Mouse (Mus musculus): ENCODE results near the gene Cfap77. TPM values are rescaled to one million over a fixed set of nuclear protein-coding genes. Genes with fewer than 3 reads are reported as not detected.

Cfap77 gene
- polyA plus RNA-seq, 1 experiment from 2014 or later, result 0.65 TPM

GRCm38 (mm10) chr2:29035698-29036097, 19.2 kb downstream of the Cfap77 start:
- 58% methylated on average over 8 of the region's 8 CpGs for WGBS
- H3K4me1 ChIP-seq (ENCODE audit: control insufficient read depth, insufficient read depth, low read depth, low read length), result peaks cover 5% of the 10 kb centered on the region

GRCm38 (mm10) chr2:29034542-29035475, 20.1 kb downstream of the Cfap77 start:
- ATAC-seq, result no peak

More at GRCm38 (mm10) chr2:29035698-29036097, 19.2 kb downstream of the Cfap77 start:
- Histone ChIP-seq H3K27me3 (replicated peaks; ENCODE audit: control insufficient read depth, insufficient read depth, low read length) (peaks cover 5% of the 10 kb centered on the region; the same call in 1 of the 2 replicates), H3K9ac (ENCODE audit: low read depth, low read length) (no peak overlapping the region), H3K9me3 (ENCODE audit: control insufficient read depth, low read length) (no peaks in the 10 kb centered on the region), H3K4me2 (ENCODE audit: low read length) (no peak overlapping the region), H3K27ac (ENCODE audit: low read depth, low read length) (no peak overlapping the region), H3K36me3 (ENCODE audit: control insufficient read depth, insufficient read depth, low read length) (no peaks in the 10 kb centered on the region), H3K4me3 (ENCODE audit: low read length) (no peak overlapping the region)
- ATAC-seq, result no peak

GRCm38 (mm10) chr2:29031951-29032350, 22.9 kb downstream of the Cfap77 start:
- Histone ChIP-seq H3K27ac (ENCODE audit: low read depth, low read length) (no peak overlapping the region), H3K9me3 (ENCODE audit: control insufficient read depth, low read length) (no peaks in the 10 kb centered on the region), H3K4me2 (ENCODE audit: low read length) (no peak overlapping the region), H3K4me1 (ENCODE audit: control insufficient read depth, insufficient read depth, low read depth, low read length) (peaks cover 7% of the 10 kb centered on the region), H3K4me3 (ENCODE audit: low read length) (no peak overlapping the region), H3K27me3 (replicated peaks; ENCODE audit: control insufficient read depth, insufficient read depth, low read length) (0 out of 2 replicates have a peak, but pooled peaks cover 3% of the 10 kb centered on the region), H3K36me3 (ENCODE audit: control insufficient read depth, insufficient read depth, low read length) (no peaks in the 10 kb centered on the region), H3K9ac (ENCODE audit: low read depth, low read length) (no peak overlapping the region)
- 94% methylated on average over 4 of the region's 4 CpGs for WGBS
- no peak for ATAC-seq

More at GRCm38 (mm10) chr2:29034542-29035475, 20.1 kb downstream of the Cfap77 start:
- H3K4me1 ChIP-seq (ENCODE audit: control insufficient read depth, insufficient read depth, low read depth, low read length), result peaks cover 7% of the 10 kb centered on the region
- no peak overlapping the region for H3K4me2 ChIP-seq (ENCODE audit: low read length)
- H3K9me3 ChIP-seq (ENCODE audit: control insufficient read depth, low read length), result no peaks in the 10 kb centered on the region
- H3K9ac ChIP-seq (ENCODE audit: low read depth, low read length), result no peak overlapping the region
- no peak overlapping the region for H3K27ac ChIP-seq (ENCODE audit: low read depth, low read length)
- no peak overlapping the region for H3K4me3 ChIP-seq (ENCODE audit: low read length)
- 44% methylated on average over 20 of the region's 20 CpGs for WGBS
- H3K36me3 ChIP-seq (ENCODE audit: control insufficient read depth, insufficient read depth, low read length), result no peaks in the 10 kb centered on the region
- H3K27me3 ChIP-seq (replicated peaks; ENCODE audit: control insufficient read depth, insufficient read depth, low read length), result peaks cover 3% of the 10 kb centered on the region; the same call in 1 of the 2 replicates

GRCm38 (mm10) chr2:29030048-29030734, 24.7 kb downstream of the Cfap77 start:
- no peaks in the 10 kb centered on the region for H3K9me3 ChIP-seq (ENCODE audit: control insufficient read depth, low read length)
- 0 out of 2 replicates have a peak overlapping the region, but pooled peaks have one; percentile 17 for H3K9ac ChIP-seq (ENCODE audit: low read depth, low read length)
- peak overlapping the region; percentile 28 for H3K4me2 ChIP-seq (ENCODE audit: low read length)
- H3K36me3 ChIP-seq (ENCODE audit: control insufficient read depth, insufficient read depth, low read length), result no peaks in the 10 kb centered on the region
- whole genome bisulfite sequencing, result 25% methylated on average over 20 of the region's 20 CpGs
- no peak overlapping the region for H3K4me3 ChIP-seq (ENCODE audit: low read length)
- H3K27me3 ChIP-seq (replicated peaks; ENCODE audit: control insufficient read depth, insufficient read depth, low read length), result 0 out of 2 replicates have a peak, but pooled peaks cover 3% of the 10 kb centered on the region
- no peak overlapping the region for H3K27ac ChIP-seq (ENCODE audit: low read depth, low read length)
- peaks cover 7% of the 10 kb centered on the region for H3K4me1 ChIP-seq (ENCODE audit: control insufficient read depth, insufficient read depth, low read depth, low read length)
- ATAC-seq, result peak; percentile 65

GRCm38 (mm10) chr2:29025284-29025683, 29.6 kb downstream of the Cfap77 start:
- Histone ChIP-seq H3K9ac (ENCODE audit: low read depth, low read length) (no peak overlapping the region), H3K36me3 (ENCODE audit: control insufficient read depth, insufficient read depth, low read length) (no peaks in the 10 kb centered on the region), H3K27ac (ENCODE audit: low read depth, low read length) (no peak overlapping the region), H3K9me3 (ENCODE audit: control insufficient read depth, low read length) (no peaks in the 10 kb centered on the region), H3K4me1 (ENCODE audit: control insufficient read depth, insufficient read depth, low read depth, low read length) (peaks cover 5% of the 10 kb centered on the region), H3K27me3 (replicated peaks; ENCODE audit: control insufficient read depth, insufficient read depth, low read length) (no peaks in the 10 kb centered on the region; the same call in 1 of the 2 replicates), H3K4me3 (ENCODE audit: low read length) (no peak overlapping the region), H3K4me2 (ENCODE audit: low read length) (no peak overlapping the region)
- ATAC-seq, result no peak
- WGBS, result 67% methylated on average over 5 of the region's 5 CpGs

- H3K4me1 ChIP-seq (ENCODE audit: control insufficient read depth, insufficient read depth, low read depth, low read length), result no peaks in the 10 kb centered on the region
- WGBS, result 89% methylated on average over 7 of the region's 7 CpGs
- H3K4me3 ChIP-seq (ENCODE audit: low read length), result no peak overlapping the region
- no peak overlapping the region for H3K4me2 ChIP-seq (ENCODE audit: low read length)
- H3K9ac ChIP-seq (ENCODE audit: low read depth, low read length), result no peak overlapping the region
- H3K9me3 ChIP-seq (ENCODE audit: control insufficient read depth, low read length), result no peaks in the 10 kb centered on the region
- peaks cover 2% of the 10 kb centered on the region; the same call in 1 of the 2 replicates for H3K27me3 ChIP-seq (replicated peaks; ENCODE audit: control insufficient read depth, insufficient read depth, low read length)
- H3K27ac ChIP-seq (ENCODE audit: low read depth, low read length), result no peak overlapping the region
- no peak for ATAC-seq
- no peaks in the 10 kb centered on the region for H3K36me3 ChIP-seq (ENCODE audit: control insufficient read depth, insufficient read depth, low read length)
These were observed 31.9 kb downstream of the Cfap77 start for GRCm38 (mm10) chr2:29023001-29023400.

- Histone ChIP-seq H3K4me1 (ENCODE audit: control insufficient read depth, insufficient read depth, low read depth, low read length) (peaks cover 14% of the 10 kb centered on the region), H3K36me3 (ENCODE audit: control insufficient read depth, insufficient read depth, low read length) (no peaks in the 10 kb centered on the region), H3K27ac (ENCODE audit: low read depth, low read length) (no peak overlapping the region), H3K4me2 (ENCODE audit: low read length) (peak overlapping the region; percentile 12; the same call in 1 of the 2 replicates), H3K9ac (ENCODE audit: low read depth, low read length) (peak overlapping the region; percentile 31; the same call in 1 of the 2 replicates), H3K9me3 (ENCODE audit: control insufficient read depth, low read length) (no peaks in the 10 kb centered on the region), H3K27me3 (replicated peaks; ENCODE audit: control insufficient read depth, insufficient read depth, low read length) (peaks cover 2% of the 10 kb centered on the region; the same call in 1 of the 2 replicates), H3K4me3 (ENCODE audit: low read length) (no peak overlapping the region)
- 60% methylated on average over 17 of the region's 17 CpGs for WGBS
- 0 out of 2 replicates have a peak, but pooled peaks have one; percentile 21 for ATAC-seq
These were observed 33.8 kb downstream of the Cfap77 start for GRCm38 (mm10) chr2:29021025-29021424.

- Histone ChIP-seq H3K9me3 (ENCODE audit: control insufficient read depth, low read length) (no peaks in the 10 kb centered on the region), H3K4me2 (ENCODE audit: low read length) (no peak overlapping the region), H3K4me3 (ENCODE audit: low read length) (no peak overlapping the region), H3K9ac (ENCODE audit: low read depth, low read length) (no peak overlapping the region), H3K27ac (ENCODE audit: low read depth, low read length) (no peak overlapping the region), H3K36me3 (ENCODE audit: control insufficient read depth, insufficient read depth, low read length) (no peaks in the 10 kb centered on the region), H3K27me3 (replicated peaks; ENCODE audit: control insufficient read depth, insufficient read depth, low read length) (peaks cover 2% of the 10 kb centered on the region; the same call in 1 of the 2 replicates), H3K4me1 (ENCODE audit: control insufficient read depth, insufficient read depth, low read depth, low read length) (peaks cover 14% of the 10 kb centered on the region)
- WGBS, result 40% methylated on average over 5 of the region's 5 CpGs
- ATAC-seq, result no peak
These were observed 36.2 kb downstream of the Cfap77 start for GRCm38 (mm10) chr2:29018680-29019079.

Measured in hindbrain, embryonic 16.5 days (tissue).